Mouse (Mus musculus): ENCODE measurements around the gene Nufip2.

Gene Nufip2

GRCm38 (mm10) chr11:77775701-77776400 is 89.9 kb downstream of the Nufip2 start:
- DNase-seq: no peak

- no peak for DNase-seq
Observed at GRCm38 (mm10) chr11:77777436-77777835, 91.5 kb downstream of the Nufip2 start.

- no peak for DNase-seq
Observed at GRCm38 (mm10) chr11:77777937-77778336, 92.0 kb downstream of the Nufip2 start.

- DNase-seq: no peak
Observed at GRCm38 (mm10) chr11:77779240-77779639, 93.3 kb downstream of the Nufip2 start.

- DNase-seq: no peak
Observed at GRCm38 (mm10) chr11:77781088-77781487, 95.1 kb downstream of the Nufip2 start.

GRCm38 (mm10) chr11:77782104-77782815 is 96.3 kb downstream of the Nufip2 start:
- DNase-seq: no peak

- peak; percentile 73 for DNase-seq
Observed at GRCm38 (mm10) chr11:77783211-77783746, 97.3 kb downstream of the Nufip2 start.

- DNase-seq: peak; percentile 71
Observed at GRCm38 (mm10) chr11:77783747-77784646, 98.0 kb downstream of the Nufip2 start.

- no peak for DNase-seq
Observed at GRCm38 (mm10) chr11:77784894-77785293, 98.9 kb downstream of the Nufip2 start.

- no peak for DNase-seq
Observed at GRCm38 (mm10) chr11:77785396-77785767, 99.4 kb downstream of the Nufip2 start.

GRCm38 (mm10) chr11:77785768-77786561 is 100.0 kb downstream of the Nufip2 start:
- DNase-seq: peak; percentile 92

GRCm38 (mm10) chr11:77787707-77788106 is 101.8 kb downstream of the Nufip2 start, which contains the start of gene Gm10277:
Gm10277 (minus strand) TSS chr11:77787747.
- no peak for DNase-seq

- DNase-seq: no peak
Observed at GRCm38 (mm10) chr11:77789512-77789911, 103.6 kb downstream of the Nufip2 start.

GRCm38 (mm10) chr11:77790286-77790685 is 104.3 kb downstream of the Nufip2 start:
- no peak for DNase-seq

- peak; percentile 57 for DNase-seq
Observed at GRCm38 (mm10) chr11:77791241-77791727, 105.3 kb downstream of the Nufip2 start.
